Mouse (Mus musculus): Measurements from ENCODE around the gene Pcsk5. TPM values are rescaled to one million over a fixed set of nuclear protein-coding genes. Genes with fewer than 3 reads are reported as not detected.

The Pcsk5 gene
- total and polyA plus RNA-seq, 2 experiments, result 4.2 to 9.9 TPM

- TF ChIP-seq CTCF (IDR thresholded peaks at IDR 0.05; ENCODE audit: low read depth, low read length), result no peak
- no peak for TF ChIP-seq POLR2A (IDR thresholded peaks at IDR 0.05; ENCODE audit: extremely low read depth, insufficient read depth, low read length)
- Histone ChIP-seq H3K9ac (ENCODE audit: low read depth, low read length) (no peak overlapping the region), H3K27me3 (ENCODE audit: control insufficient read depth, insufficient read depth, low read length) (no peaks in the 10 kb centered on the region), H3K27ac (replicated peaks; ENCODE audit: insufficient read depth, low read depth, low read length) (no peak overlapping the region), H3K36me3 (ENCODE audit: control insufficient read depth, insufficient read depth, low read length) (no peaks in the 10 kb centered on the region), H3K4me1 (ENCODE audit: control insufficient read depth, insufficient read depth, low read length) (peaks cover 1% of the 10 kb centered on the region; the same call in 1 of the 2 replicates), H3K79me2 (ENCODE audit: control insufficient read depth, insufficient read depth, low read length) (peaks cover 8% of the 10 kb centered on the region; the same call in 1 of the 2 replicates), H3K4me3 (ENCODE audit: insufficient read depth, low read depth, low read length) (no peak overlapping the region)
- WGBS, result 64% methylated on average over 4 of the region's 4 CpGs
- DNase-seq (ENCODE audit: extremely low read depth, low read depth, low spot score), result peak; percentile 40
Observed at GRCm38 (mm10) chr19:17799419-17800185, 37.8 kb downstream of the Pcsk5 start.

- 90% methylated on average over 4 of the region's 4 CpGs for WGBS
- TF ChIP-seq CTCF (IDR thresholded peaks at IDR 0.05; ENCODE audit: low read depth, low read length), result no peak
- no peak for TF ChIP-seq POLR2A (IDR thresholded peaks at IDR 0.05; ENCODE audit: extremely low read depth, insufficient read depth, low read length)
- Histone ChIP-seq H3K79me2 (ENCODE audit: control insufficient read depth, insufficient read depth, low read length) (peaks cover 3% of the 10 kb centered on the region; the same call in 1 of the 2 replicates), H3K36me3 (ENCODE audit: control insufficient read depth, insufficient read depth, low read length) (no peaks in the 10 kb centered on the region; the same call in 1 of the 2 replicates), H3K27me3 (ENCODE audit: control insufficient read depth, insufficient read depth, low read length) (no peaks in the 10 kb centered on the region), H3K27ac (replicated peaks; ENCODE audit: insufficient read depth, low read depth, low read length) (no peak overlapping the region), H3K4me3 (ENCODE audit: insufficient read depth, low read depth, low read length) (no peak overlapping the region), H3K9ac (ENCODE audit: low read depth, low read length) (no peak overlapping the region), H3K4me1 (ENCODE audit: control insufficient read depth, insufficient read depth, low read length) (peaks cover 13% of the 10 kb centered on the region)
- DNase-seq (ENCODE audit: extremely low read depth, low read depth, low spot score), result no peak
Observed at GRCm38 (mm10) chr19:17793457-17793856, 44.0 kb downstream of the Pcsk5 start.

GRCm38 (mm10) chr19:17791485-17792052 is 45.9 kb downstream of the Pcsk5 start:
- no peak for TF ChIP-seq CTCF (IDR thresholded peaks at IDR 0.05; ENCODE audit: low read depth, low read length)
- no peak for TF ChIP-seq POLR2A (IDR thresholded peaks at IDR 0.05; ENCODE audit: extremely low read depth, insufficient read depth, low read length)
- WGBS, result 20% methylated on average over 5 of the region's 5 CpGs
- Histone ChIP-seq H3K79me2 (ENCODE audit: control insufficient read depth, insufficient read depth, low read length) (peaks cover 3% of the 10 kb centered on the region; the same call in 1 of the 2 replicates), H3K27me3 (ENCODE audit: control insufficient read depth, insufficient read depth, low read length) (no peaks in the 10 kb centered on the region), H3K9ac (ENCODE audit: low read depth, low read length) (no peak overlapping the region), H3K4me3 (ENCODE audit: insufficient read depth, low read depth, low read length) (no peak overlapping the region), H3K36me3 (ENCODE audit: control insufficient read depth, insufficient read depth, low read length) (no peaks in the 10 kb centered on the region; the same call in 1 of the 2 replicates), H3K27ac (replicated peaks; ENCODE audit: insufficient read depth, low read depth, low read length) (peak overlapping the region; percentile 95), H3K4me1 (ENCODE audit: control insufficient read depth, insufficient read depth, low read length) (peaks cover 12% of the 10 kb centered on the region)
- peak; percentile 97 for DNase-seq (ENCODE audit: extremely low read depth, low read depth, low spot score)

- Histone ChIP-seq H3K36me3 (ENCODE audit: control insufficient read depth, insufficient read depth, low read length) (no peaks in the 10 kb centered on the region; the same call in 1 of the 2 replicates), H3K4me1 (ENCODE audit: control insufficient read depth, insufficient read depth, low read length) (peaks cover 12% of the 10 kb centered on the region), H3K27ac (replicated peaks; ENCODE audit: insufficient read depth, low read depth, low read length) (no peak overlapping the region), H3K27me3 (ENCODE audit: control insufficient read depth, insufficient read depth, low read length) (no peaks in the 10 kb centered on the region), H3K79me2 (ENCODE audit: control insufficient read depth, insufficient read depth, low read length) (no peaks in the 10 kb centered on the region; the same call in 1 of the 2 replicates), H3K9ac (ENCODE audit: low read depth, low read length) (no peak overlapping the region), H3K4me3 (ENCODE audit: insufficient read depth, low read depth, low read length) (no peak overlapping the region)
- peak; percentile 83 for DNase-seq (ENCODE audit: extremely low read depth, low read depth, low spot score)
- WGBS, result 51% methylated on average over 10 of the region's 10 CpGs
- no peak for TF ChIP-seq CTCF (IDR thresholded peaks at IDR 0.05; ENCODE audit: low read depth, low read length)
- no peak for TF ChIP-seq POLR2A (IDR thresholded peaks at IDR 0.05; ENCODE audit: extremely low read depth, insufficient read depth, low read length)
Observed at GRCm38 (mm10) chr19:17788617-17789317, 48.7 kb downstream of the Pcsk5 start.

GRCm38 (mm10) chr19:17786744-17787143 is 50.7 kb downstream of the Pcsk5 start:
- no peak overlapping the region for H3K27ac ChIP-seq (replicated peaks; ENCODE audit: insufficient read depth, low read depth, low read length)
- H3K27me3 ChIP-seq (ENCODE audit: control insufficient read depth, insufficient read depth, low read length), result no peaks in the 10 kb centered on the region
- TF ChIP-seq CTCF (IDR thresholded peaks at IDR 0.05; ENCODE audit: low read depth, low read length) (no peak), POLR2A (IDR thresholded peaks at IDR 0.05; ENCODE audit: extremely low read depth, insufficient read depth, low read length) (no peak)
- H3K4me1 ChIP-seq (ENCODE audit: control insufficient read depth, insufficient read depth, low read length), result peaks cover 9% of the 10 kb centered on the region
- no peaks in the 10 kb centered on the region; the same call in 1 of the 2 replicates for H3K79me2 ChIP-seq (ENCODE audit: control insufficient read depth, insufficient read depth, low read length)
- WGBS, result 93% methylated on average over 3 of the region's 3 CpGs
- H3K36me3 ChIP-seq (ENCODE audit: control insufficient read depth, insufficient read depth, low read length), result no peaks in the 10 kb centered on the region
- no peak for DNase-seq (ENCODE audit: extremely low read depth, low read depth, low spot score)
- H3K9ac ChIP-seq (ENCODE audit: low read depth, low read length), result no peak overlapping the region
- H3K4me3 ChIP-seq (ENCODE audit: insufficient read depth, low read depth, low read length), result no peak overlapping the region
